Mouse (Mus musculus) forebrain, embryonic 15.5 days (tissue): Measurements from ENCODE around the gene Rfx4. TPM values are rescaled to one million over a fixed set of nuclear protein-coding genes. Genes with fewer than 3 reads are reported as not detected.

Experiments used
- ATAC-seq: fragments of 200-750 bp; cut with Nextera tagmentation; replicated peaks from 2 replicates; pipeline ENCODE4 v1.8.0; 2017; ENCODE audit warnings: mild to moderate bottlenecking, moderate TSS enrichment, moderate library complexity
- H3K27ac ChIP-seq: fragments of 300-500 bp; sonication (generic); replicated peaks from 2 replicates; pipeline ENCODE4 v1.5.1; 2015; ENCODE audit warnings: mild to moderate bottlenecking, inconsistent platforms
- H3K27me3 ChIP-seq: fragments of 300-500 bp; sonication (generic); 2 replicates; pipeline ENCODE4 v1.6.1; 2015; ENCODE audit warnings: inconsistent platforms
- H3K36me3 ChIP-seq: fragments of 300-500 bp; sonication (generic); 2 replicates; pipeline ENCODE4 v1.6.1; 2015; ENCODE audit warnings: mild to moderate bottlenecking, inconsistent platforms
- H3K4me1 ChIP-seq: fragments of 300-500 bp; sonication (generic); 2 replicates; pipeline ENCODE4 v1.6.1; 2015; ENCODE audit warnings: inconsistent platforms
- H3K4me2 ChIP-seq: fragments of 300-500 bp; sonication (generic); replicated peaks from 2 replicates; pipeline ENCODE4 v1.6.1; 2015; ENCODE audit warnings: mild to moderate bottlenecking, inconsistent platforms
- H3K4me3 ChIP-seq: fragments of 300-500 bp; sonication (generic); 2 replicates; pipeline ENCODE4 v1.5.1; 2015; ENCODE audit warnings: mild to moderate bottlenecking, inconsistent platforms
- H3K9ac ChIP-seq: fragments of 300-500 bp; sonication (generic); replicated peaks from 2 replicates; pipeline ENCODE4 v1.6.1; 2015; ENCODE audit warnings: mild to moderate bottlenecking, inconsistent platforms
- H3K9me3 ChIP-seq: fragments of 300-500 bp; sonication (generic); 2 replicates; pipeline ENCODE4 v1.6.1; 2016; ENCODE audit warnings: inconsistent platforms
- WGBS: fragments of 180-500 bp; shearing (Covaris S2); methylation state at CpG from one replicate; pipeline ENCODE4 v1.1.7; 2015; ENCODE audit warnings: mixed read lengths; 5-methylcytosine and 5-hydroxymethylcytosine counted together
- polyA plus RNA-seq: library from polyadenylated mRNA; unstranded; fragments of >200 nt; fragmentation: Nextera tagmentation; extraction: Ambion mirVana; gene quantifications from 2 replicates; pipeline ENCODE4 v1.2.1, GENCODE M21; 2015

Gene Rfx4
- polyA plus RNA-seq, 1 experiment from 2014 or later, result 7.1 TPM

DNA sequence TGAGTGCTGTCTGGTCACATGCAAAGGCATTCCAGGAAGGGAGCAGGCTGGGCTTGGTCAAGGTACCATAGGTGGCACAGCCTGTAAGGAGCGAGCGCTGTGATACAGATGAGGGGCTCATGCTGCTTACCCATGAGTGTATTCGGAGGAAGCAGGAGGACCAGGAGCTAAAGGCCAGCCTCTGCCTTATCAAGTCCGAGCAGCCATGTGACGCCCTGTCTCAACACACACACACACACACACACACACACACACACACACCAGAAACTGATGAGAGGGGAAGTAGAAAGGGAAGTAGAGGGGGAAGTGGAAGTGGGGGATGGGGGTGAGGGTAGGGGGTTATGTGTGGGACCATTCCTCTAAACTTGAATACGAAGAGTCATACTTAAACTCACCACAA, 45.7 kb downstream of the Rfx4 start:
- Histone ChIP-seq H3K9ac (no peak overlapping the region), H3K4me2 (no peak overlapping the region), H3K4me3 (no peak overlapping the region), H3K36me3 (no peaks in the 10 kb centered on the region), H3K4me1 (peaks cover 9% of the 10 kb centered on the region), H3K27ac (no peak overlapping the region), H3K27me3 (no peaks in the 10 kb centered on the region), H3K9me3 (no peaks in the 10 kb centered on the region)
- no peak for ATAC-seq
- 90% methylated on average over 6 of the region's 6 CpGs for WGBS

DNA sequence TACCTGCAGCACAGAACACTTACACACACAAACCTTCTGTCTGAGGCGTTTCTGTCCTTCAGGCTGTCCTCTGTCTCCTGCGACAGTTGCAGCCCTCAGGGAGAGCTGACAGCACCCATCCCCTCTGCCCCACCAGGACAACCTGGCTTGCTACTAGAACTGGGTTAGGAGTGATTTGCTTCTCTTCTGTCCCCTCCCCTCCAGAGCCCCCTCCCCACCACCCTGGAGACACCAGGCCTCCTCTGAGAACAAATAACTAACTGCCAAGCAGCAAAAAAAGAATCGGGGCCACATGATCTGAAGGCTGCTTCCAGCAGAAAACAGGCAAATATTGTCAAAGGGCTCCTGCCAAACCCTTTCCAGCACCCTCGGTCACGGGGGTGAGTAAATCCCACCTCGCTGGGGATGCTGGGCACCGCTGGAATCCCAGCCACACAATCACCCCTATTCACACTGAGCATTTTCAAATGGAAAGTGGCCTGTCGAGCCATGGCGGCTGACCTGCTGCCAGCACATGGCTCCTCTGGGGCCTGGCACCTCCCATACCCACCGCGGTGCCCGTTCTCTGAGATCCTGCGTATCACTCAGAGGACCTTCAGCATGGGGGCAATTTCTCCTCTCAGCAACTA, 47.5 kb downstream of the Rfx4 start:
- Histone ChIP-seq H3K4me3 (no peak overlapping the region), H3K9ac (no peak overlapping the region), H3K27ac (no peak overlapping the region), H3K4me2 (no peak overlapping the region), H3K9me3 (no peaks in the 10 kb centered on the region), H3K36me3 (no peaks in the 10 kb centered on the region), H3K4me1 (peaks cover 9% of the 10 kb centered on the region), H3K27me3 (no peaks in the 10 kb centered on the region)
- WGBS, result 30% methylated on average over 13 of the region's 13 CpGs
- peak; percentile 46 for ATAC-seq

DNA sequence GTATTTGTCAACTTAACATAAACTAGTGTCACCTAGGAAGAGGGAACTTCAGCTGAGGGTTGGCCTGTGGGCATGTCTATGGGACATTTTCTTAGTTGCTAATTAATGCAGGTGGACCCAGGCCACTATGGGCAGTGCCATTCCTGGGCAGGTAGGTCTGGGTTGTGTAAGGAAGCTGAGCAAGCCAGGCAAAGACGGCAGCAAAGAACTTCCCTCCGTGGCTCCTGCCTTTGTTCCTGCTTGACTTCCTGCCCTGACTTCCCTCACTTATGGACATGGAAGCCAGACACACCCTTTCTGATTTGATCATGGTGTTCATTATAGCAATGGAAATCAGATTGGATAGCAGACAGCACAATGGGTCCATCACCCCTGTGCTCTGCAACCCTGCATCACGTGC, 49.7 kb downstream of the Rfx4 start:
- WGBS, result 87% methylated on average over 3 of the region's 3 CpGs

DNA sequence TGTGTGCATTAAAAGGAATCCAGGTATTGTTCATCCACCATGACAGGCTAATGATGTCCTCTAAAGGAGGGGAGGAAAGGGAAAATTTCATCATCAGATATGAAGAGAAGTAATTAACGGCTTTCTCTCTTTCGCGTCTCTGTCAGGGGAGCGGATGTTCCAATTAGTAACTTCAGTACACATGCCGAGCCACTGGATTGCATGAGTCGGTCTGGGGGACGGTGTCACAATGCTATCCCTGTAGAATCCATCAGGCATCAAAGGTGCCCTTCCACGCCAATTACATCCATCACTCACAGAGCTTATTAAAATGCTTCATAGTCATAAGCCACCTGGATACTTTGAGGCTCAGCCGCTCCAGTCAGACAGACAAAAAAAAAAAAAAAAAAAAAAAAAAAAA, 51.3 kb downstream of the Rfx4 start:
- no peak overlapping the region for H3K27ac ChIP-seq
- H3K36me3 ChIP-seq, result no peaks in the 10 kb centered on the region
- no peak for ATAC-seq
- H3K27me3 ChIP-seq, result no peaks in the 10 kb centered on the region
- H3K4me2 ChIP-seq, result no peak overlapping the region
- H3K4me1 ChIP-seq, result peaks cover 14% of the 10 kb centered on the region
- H3K4me3 ChIP-seq, result no peak overlapping the region
- WGBS, result 39% methylated on average over 9 of the region's 9 CpGs
- H3K9ac ChIP-seq, result no peak overlapping the region
- H3K9me3 ChIP-seq, result no peaks in the 10 kb centered on the region

More for the DNA sequence above, 49.7 kb downstream of the Rfx4 start:
- Histone ChIP-seq H3K27ac (no peak overlapping the region), H3K4me3 (no peak overlapping the region), H3K4me1 (peaks cover 12% of the 10 kb centered on the region), H3K27me3 (no peaks in the 10 kb centered on the region), H3K36me3 (no peaks in the 10 kb centered on the region), H3K9ac (no peak overlapping the region), H3K9me3 (no peaks in the 10 kb centered on the region), H3K4me2 (no peak overlapping the region)
- ATAC-seq, result no peak

DNA sequence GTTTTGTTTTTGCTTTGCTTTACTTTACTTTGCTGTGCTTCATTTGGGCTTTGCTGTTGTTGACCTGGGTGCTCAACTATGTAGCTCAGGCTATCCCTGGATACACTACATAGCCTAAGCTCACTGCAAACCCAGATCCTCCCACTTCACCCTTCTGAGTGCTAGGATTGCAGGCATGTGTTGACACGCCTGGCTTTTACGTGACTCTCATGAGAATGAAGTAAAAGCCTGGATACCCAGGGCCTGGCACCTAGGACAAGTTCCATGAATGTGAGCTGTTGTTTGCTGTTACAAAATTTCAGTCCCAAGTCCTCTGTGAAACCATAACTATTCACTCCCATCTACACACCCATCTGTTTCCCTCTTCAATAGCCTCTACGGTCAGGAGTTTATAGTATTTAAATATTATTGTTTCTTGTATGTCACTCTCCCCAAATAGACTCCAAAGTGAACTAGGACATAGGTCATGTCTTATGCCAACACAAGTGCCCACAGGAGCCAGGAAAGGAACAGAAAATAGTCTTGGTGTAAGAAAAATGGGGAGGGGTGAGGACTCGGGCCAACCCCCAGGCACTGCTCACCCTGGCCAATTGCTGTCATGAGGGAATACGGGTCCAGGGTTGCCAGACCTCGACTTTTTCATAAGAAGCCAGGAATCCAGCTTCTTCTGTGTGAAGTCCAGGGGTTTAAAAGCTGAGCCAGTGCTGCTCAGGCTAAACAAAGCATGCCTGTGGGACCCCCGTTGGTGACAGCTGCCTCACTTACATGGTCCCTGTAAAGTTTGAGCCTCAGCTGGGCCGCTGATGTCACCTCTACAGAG, 54.4 kb downstream of the Rfx4 start:
- H3K4me3 ChIP-seq, result no peak overlapping the region
- no peak overlapping the region for H3K9ac ChIP-seq
- no peak overlapping the region for H3K27ac ChIP-seq
- no peak overlapping the region for H3K4me2 ChIP-seq
- ATAC-seq, result peak; percentile 26; the same call in 1 of the 2 replicates
- H3K9me3 ChIP-seq, result no peaks in the 10 kb centered on the region
- H3K36me3 ChIP-seq, result no peaks in the 10 kb centered on the region
- peaks cover 5% of the 10 kb centered on the region; the same call in 1 of the 2 replicates for H3K4me1 ChIP-seq
- 64% methylated on average over 8 of the region's 8 CpGs for WGBS
- no peaks in the 10 kb centered on the region for H3K27me3 ChIP-seq

DNA sequence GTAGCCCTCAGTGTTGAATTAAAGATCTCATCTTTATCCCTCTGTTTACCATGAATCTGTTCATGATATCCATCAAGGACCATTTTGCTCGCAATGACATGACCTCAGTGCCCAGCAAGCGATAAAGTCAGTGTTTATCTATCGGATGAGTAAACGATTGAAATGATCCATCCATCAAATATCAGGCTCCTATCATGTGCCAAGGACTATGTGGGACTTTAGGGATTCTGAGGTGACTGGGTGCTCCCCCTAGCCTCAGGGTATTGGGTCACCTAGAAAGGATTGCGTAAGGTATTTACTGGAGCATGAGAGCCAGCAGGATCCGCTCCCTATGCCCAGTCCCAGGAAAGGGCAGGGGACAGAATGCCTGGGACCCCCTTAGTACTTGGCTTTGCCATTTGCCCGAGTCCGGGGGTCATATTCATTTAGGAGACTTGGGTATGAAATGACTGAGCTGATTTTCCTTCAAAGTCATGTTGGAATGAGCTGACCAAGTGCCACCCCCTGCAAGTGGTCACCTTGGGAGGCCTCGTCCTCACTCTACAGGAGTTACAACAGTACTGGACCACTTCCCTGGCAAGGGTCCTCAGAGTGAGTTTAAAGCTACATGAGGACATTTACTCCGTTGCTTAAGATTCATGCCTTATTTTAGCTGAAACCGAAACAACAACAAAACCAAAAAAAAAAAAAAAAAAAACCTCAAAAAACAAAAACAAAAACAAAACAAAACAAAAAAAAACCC, 55.5 kb downstream of the Rfx4 start:
- Histone ChIP-seq H3K27me3 (no peaks in the 10 kb centered on the region), H3K4me3 (no peak overlapping the region), H3K36me3 (no peaks in the 10 kb centered on the region), H3K27ac (no peak overlapping the region), H3K4me1 (peaks cover 5% of the 10 kb centered on the region; the same call in 1 of the 2 replicates), H3K9ac (no peak overlapping the region), H3K9me3 (no peaks in the 10 kb centered on the region), H3K4me2 (no peak overlapping the region)
- WGBS, result 91% methylated on average over 11 of the region's 11 CpGs
- no peak for ATAC-seq

DNA sequence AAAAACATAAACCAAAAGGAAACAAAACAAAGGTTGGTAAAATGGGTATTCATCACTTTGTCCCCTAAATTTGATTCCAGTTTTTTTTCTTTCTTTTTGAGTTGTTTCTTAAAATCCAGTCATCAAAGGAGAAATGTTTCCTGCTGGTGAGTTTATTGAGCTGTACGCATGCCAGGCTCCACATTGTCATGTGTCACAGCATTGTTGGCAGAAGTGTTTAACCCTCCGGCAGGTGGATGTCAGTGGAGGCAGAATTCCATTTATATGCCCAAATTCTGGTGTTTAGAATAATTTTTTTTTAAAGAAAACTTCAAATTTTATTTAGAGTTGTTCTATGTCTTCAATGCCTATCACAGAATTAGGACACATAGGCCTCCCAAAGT, 56.0 kb downstream of the Rfx4 start:
- no peak overlapping the region for H3K4me3 ChIP-seq
- H3K9me3 ChIP-seq, result no peaks in the 10 kb centered on the region
- no peak overlapping the region for H3K4me2 ChIP-seq
- no peak for ATAC-seq
- no peak overlapping the region for H3K27ac ChIP-seq
- WGBS, result 46% methylated on average over 2 of the region's 2 CpGs
- no peaks in the 10 kb centered on the region for H3K36me3 ChIP-seq
- H3K9ac ChIP-seq, result no peak overlapping the region
- H3K4me1 ChIP-seq, result peaks cover 5% of the 10 kb centered on the region; the same call in 1 of the 2 replicates
- H3K27me3 ChIP-seq, result no peaks in the 10 kb centered on the region

DNA sequence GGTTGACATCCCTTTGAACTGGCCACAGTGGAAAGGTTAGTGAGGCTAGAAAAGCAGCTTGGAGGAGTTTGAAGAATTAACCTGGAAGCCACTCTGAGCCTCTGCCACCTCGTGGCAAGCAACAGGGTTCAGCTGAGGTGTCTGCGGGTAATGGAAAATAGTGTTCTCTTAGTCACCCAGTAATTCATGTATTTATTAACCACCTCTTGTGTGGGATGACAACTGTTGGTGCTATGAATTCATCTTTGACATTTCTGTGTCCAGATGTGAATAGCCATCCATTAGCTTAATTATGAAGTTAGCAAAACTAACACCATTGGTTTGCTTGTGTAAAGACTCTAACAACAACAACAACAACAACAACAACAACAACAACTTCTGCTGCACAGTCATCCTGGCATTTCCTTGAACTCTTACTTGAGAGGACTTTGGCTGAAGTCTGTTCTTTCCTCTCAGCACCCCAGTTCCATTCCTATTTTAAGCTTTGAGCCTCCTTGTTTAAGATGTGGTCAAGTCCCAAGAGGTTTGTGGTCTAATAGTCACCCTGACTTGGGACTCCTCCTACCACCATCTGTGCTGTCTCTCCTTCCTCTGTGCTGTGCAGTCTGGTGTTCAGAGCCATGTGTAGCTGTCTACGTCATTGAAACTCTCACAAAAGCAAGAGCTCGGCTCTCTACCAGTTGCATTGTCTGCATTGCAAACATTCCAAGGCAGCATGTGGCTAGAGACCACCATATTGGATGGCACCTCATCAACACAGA, 60.0 kb downstream of the Rfx4 start:
- no peaks in the 10 kb centered on the region for H3K9me3 ChIP-seq
- no peak overlapping the region for H3K27ac ChIP-seq
- no peaks in the 10 kb centered on the region for H3K27me3 ChIP-seq
- H3K9ac ChIP-seq, result no peak overlapping the region
- no peak for ATAC-seq
- WGBS, result 72% methylated on average over 4 of the region's 4 CpGs
- H3K4me3 ChIP-seq, result no peak overlapping the region
- no peaks in the 10 kb centered on the region for H3K36me3 ChIP-seq
- no peaks in the 10 kb centered on the region for H3K4me1 ChIP-seq
- no peak overlapping the region for H3K4me2 ChIP-seq

DNA sequence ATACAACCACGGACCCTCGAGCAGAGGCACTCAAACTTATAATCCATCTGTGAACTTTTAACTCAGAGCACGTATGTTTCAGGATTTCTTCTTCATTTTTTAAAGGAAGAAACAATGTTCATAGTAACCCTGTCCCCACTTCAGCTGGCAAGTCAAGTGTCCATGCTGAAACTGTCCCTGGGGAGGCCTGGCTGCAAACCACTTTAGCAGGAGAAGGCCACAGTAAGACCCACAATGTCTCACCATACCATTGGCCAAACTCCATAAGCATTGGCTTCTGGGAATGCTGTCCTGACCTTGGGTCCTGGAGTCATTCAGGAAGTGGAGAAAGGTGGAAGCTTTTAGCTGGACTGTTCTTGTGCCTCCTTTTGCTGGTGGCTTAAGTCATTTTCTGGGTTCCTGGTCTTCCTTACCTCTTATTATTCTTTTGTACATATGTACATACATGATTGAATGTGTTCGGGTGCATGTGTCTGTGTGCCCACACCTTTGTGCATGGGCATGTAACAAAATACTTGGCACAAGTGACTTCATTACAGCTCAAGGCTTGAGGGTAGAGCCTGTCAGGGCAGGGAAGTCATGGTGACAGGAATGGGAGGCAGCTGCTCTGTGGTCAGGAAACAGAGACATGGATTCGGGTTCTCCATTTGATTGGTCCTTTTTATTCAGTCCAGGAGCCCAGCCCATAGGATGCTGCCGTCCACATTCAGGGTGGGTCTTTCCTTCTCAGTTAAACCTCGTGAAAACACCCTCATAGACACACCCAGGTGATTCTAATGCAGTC, 61.4 kb downstream of the Rfx4 start:
- Histone ChIP-seq H3K27ac (no peak overlapping the region), H3K27me3 (no peaks in the 10 kb centered on the region), H3K36me3 (no peaks in the 10 kb centered on the region), H3K9ac (no peak overlapping the region), H3K4me1 (0 out of 2 replicates have a peak, but pooled peaks cover 2% of the 10 kb centered on the region), H3K4me3 (no peak overlapping the region), H3K9me3 (no peaks in the 10 kb centered on the region), H3K4me2 (no peak overlapping the region)
- no peak for ATAC-seq
- 89% methylated on average over 7 of the region's 7 CpGs for WGBS

DNA sequence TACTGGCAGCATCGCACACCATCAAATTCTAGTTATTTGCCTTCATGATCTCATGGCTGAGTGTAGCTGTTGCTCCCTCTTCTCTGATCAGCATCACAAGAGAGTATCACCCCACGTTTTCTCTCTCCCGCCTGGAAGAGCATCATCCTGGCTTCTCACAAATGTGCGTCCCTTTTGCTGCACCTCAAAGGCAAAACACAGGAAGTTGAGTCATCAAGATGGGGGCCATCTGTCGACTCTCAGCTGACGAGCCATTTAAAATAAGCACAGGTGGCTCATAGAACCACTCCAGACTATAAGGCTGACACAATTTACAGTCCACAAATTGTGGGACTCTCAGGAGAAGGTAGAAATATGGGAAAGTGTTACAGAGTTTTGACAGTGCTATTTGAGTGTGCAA, 63.8 kb downstream of the Rfx4 start:
- Histone ChIP-seq H3K27ac (no peak overlapping the region), H3K4me2 (no peak overlapping the region), H3K4me1 (peaks cover 19% of the 10 kb centered on the region), H3K36me3 (no peaks in the 10 kb centered on the region), H3K9me3 (no peaks in the 10 kb centered on the region), H3K27me3 (no peaks in the 10 kb centered on the region), H3K4me3 (no peak overlapping the region), H3K9ac (no peak overlapping the region)
- no peak for ATAC-seq
- WGBS, result 60% methylated on average over 6 of the region's 6 CpGs

DNA sequence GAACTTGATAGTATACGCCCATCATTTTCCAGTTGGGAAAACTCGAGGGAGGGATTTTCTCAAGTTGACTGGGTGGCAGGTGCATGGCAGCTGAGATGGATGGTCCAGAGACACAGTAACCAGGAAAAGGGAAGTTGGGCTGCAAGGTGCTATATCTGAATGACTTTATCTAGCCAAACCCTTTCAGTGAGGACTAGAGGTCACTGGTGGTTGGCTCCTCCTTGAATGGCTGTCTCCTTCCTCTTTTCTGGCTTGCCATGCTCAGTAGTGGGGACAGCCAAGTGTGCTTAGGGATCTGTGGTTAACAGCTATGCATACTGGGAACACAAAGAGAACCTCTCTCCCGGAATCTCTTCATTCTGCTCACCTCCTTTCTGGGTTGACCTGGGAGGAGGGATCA, 64.4 kb downstream of the Rfx4 start:
- no peak for ATAC-seq
- Histone ChIP-seq H3K4me1 (peaks cover 19% of the 10 kb centered on the region), H3K4me2 (no peak overlapping the region), H3K9me3 (no peaks in the 10 kb centered on the region), H3K9ac (no peak overlapping the region), H3K36me3 (no peaks in the 10 kb centered on the region), H3K4me3 (no peak overlapping the region), H3K27ac (no peak overlapping the region), H3K27me3 (no peaks in the 10 kb centered on the region)
- WGBS, result 75% methylated on average over 3 of the region's 3 CpGs
